Mouse (Mus musculus) T-helper 1 cell (primary cell): ENCODE results near the gene Clcf1.

ENCODE experiments used
- in situ Hi-C: fragments of 300-600 bp; cut with MboI, MseI; formaldehyde crosslinking; loops from one replicate; pipeline ENCODE4 v1.15.1; 2025; ENCODE audit warnings: high pct_unique_total_duplicates

Gene Clcf1

DNA sequence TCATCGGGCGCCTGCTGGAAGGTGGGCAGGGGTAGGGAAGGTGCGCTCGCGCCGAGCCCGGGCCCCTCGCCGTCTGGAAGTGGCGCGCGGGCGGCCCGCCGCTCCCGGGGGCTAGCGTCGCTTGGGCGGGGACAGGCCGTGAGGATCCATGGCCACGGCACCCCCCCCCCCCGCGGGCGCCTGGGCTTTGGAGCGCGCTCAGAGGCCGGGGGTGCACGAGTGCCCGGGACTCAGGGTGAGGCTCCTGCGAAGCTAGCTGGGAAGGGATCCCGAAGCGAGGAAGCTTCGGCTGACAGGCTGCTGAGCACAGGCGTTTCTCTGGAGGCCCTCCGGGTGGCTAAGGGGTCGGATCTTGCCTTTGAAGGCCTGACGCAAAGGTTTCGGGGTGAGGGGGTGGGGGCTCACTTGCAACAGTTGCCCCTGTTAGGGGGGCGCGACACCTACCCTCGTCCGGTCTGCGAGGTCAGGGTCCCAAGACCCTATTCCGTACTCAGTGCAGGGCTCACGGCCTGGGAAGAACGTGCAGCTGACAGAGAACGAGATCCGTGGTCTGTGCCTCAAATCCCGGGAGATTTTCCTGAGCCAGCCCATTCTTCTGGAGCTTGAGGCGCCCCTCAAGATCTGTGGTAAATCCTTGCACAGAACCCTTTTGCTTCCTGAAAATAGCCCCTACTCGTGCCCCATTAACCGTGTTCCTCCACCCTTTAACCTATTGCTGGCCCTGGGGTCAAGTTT lies 21.6 kb upstream of the Clcf1 start:
- in situ Hi-C loops = no loop called here

- in situ Hi-C loops = no loop called here
These were observed 20.9 kb upstream of the Clcf1 start for GRCm38 (mm10) chr19:4193129-4193528.

- in situ Hi-C loops = no loop called here
These were observed 19.9 kb upstream of the Clcf1 start for GRCm38 (mm10) chr19:4194021-4194724.

- in situ Hi-C loops = no loop called here
These were observed 19.0 kb upstream of the Clcf1 start for GRCm38 (mm10) chr19:4194776-4195650.

GRCm38 (mm10) chr19:4196048-4196447 lies 18.0 kb upstream of the Clcf1 start:
- in situ Hi-C loops = no loop called here

DNA sequence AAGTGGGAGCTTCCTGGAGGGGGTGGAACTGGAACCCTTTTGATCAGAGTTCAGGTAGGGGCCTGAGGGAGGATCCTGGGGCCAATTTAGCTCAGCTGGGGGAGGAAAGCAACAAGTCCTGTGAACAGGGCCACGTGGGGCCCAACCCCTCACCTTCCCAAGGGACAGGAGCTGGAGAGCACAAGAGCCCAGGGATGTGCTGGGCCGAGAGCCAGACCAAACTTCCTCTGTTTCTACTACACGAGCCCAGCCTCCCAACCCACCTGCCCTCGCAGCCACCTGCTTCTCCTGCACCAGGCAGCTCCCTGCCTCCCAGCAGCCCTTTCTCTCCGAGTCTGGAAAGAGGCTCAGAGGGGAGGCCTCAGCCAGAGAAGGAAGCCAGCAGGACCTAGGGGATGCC lies 17.5 kb upstream of the Clcf1 start:
- in situ Hi-C loops = no loop called here

GRCm38 (mm10) chr19:4197180-4197579 lies 16.9 kb upstream of the Clcf1 start:
- in situ Hi-C loops = no loop called here

GRCm38 (mm10) chr19:4201291-4201909 lies 12.6 kb upstream of the Clcf1 start, which contains the start of gene Rad9a:
Rad9a (minus strand) TSS chr19:4201662.
- in situ Hi-C loops = no loop called here

DNA sequence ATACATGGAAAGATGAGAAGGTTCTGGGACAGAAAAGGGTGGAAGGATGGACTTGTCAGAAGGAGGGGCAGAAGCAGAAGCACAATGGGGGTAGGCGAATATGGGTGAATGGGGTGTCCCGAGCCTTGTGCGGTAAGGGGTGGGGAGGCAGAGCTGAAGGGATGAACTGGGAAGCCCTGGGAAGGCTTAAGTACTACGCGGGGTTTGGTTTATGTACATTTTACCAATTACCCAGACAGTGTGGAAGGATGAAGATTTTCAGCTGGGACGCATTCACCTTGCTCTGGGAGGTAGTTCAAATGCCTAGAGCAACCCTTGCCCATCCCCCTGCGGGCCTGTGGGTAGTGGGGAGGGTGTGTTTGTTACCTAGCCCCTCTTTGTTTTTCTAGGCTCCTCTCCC lies 11.9 kb upstream of the Clcf1 start:
- in situ Hi-C loops = no loop called here

DNA sequence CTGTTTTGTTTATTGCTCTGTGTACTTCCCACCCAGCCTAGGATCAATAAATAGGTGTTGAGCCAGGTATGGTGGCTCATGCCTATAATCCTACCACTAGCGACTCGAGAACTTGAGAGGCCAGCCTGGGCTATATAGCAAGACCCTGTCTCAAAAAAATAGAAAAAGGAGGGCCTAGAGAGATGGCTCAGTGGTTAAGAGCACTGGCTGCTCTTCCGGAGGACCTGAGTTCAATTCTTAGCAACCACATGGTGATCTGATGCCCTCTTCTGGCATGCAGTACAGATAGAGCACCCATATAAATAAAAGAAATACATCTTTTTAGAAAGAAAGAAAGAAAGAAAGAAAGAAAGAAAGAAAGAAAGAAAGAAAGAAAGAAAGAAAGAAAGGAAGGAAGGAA lies 10.9 kb upstream of the Clcf1 start:
- in situ Hi-C loops = no loop called here

- in situ Hi-C loops = no loop called here
These were observed 10.3 kb upstream of the Clcf1 start for GRCm38 (mm10) chr19:4203604-4204326.

DNA sequence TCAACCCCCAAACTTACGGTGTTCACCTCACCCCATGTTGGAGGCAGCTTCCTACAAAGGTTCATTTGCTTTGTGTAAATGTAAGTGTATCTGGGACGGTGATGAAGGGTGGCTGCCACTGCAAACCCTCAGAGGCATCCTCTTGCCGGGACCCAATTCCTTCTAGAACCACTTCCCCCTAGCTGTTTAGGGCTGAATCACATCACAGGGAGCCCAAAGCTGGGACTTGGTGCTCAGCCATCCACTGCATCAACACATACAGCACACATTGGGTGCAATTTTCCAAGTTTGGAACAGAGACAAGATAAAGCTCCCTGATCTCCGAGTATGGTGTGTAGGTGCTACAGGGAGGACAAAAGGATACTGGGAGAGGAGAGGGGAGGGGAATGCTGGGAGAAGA lies 9.1 kb upstream of the Clcf1 start:
- in situ Hi-C loops = loop anchor here (5.0 kb wide), 1 partner anchor 37 kb away; no protein-coding TSS in a partner anchor

DNA sequence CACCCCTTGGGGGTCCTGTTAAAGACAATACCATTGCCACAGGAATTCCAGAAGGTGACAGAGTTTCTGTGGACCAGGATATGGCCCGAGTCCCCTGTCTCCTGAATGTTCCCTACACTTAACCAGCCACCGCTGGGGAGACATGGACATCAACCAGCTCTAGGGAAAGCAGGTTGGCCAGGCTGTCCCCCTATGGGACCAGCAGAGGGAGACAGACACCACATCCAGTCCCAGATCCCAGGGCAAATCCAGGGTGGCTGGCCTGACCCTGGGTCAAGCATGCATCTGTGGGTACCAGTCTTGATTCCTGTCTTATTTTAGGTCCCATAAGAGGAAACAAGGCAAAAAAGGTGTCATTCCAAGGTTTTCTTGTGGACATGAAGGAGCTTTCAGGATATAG lies 7.1 kb upstream of the Clcf1 start:
- in situ Hi-C loops = loop anchor here (5.0 kb wide), 1 partner anchor 35 kb away; no protein-coding TSS in a partner anchor

DNA sequence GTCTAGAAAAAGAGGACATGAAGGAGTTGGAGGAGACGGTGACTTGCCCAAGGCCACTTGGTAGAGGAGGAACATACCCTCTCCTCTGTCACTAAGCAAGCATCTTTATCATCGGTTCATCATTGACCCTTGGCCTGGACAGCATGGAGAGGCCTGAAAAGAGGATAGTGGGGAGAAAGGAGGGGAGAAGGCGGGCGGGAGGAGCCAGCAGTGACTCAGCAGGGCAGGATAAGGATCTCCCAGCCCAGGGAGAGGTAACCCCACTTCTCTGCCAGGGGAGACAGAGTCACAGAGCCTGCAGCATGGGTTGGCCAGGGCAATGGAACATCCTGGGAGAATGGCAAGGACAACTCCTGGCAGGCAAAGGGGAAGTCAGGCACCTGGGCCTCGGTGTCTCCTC lies 5.5 kb upstream of the Clcf1 start:
- in situ Hi-C loops = loop anchor here (5.0 kb wide), 1 partner anchor 34 kb away; no protein-coding TSS in a partner anchor

GRCm38 (mm10) chr19:4211891-4212588 lies 2.0 kb upstream of the Clcf1 start:
- in situ Hi-C loops = no loop called here

GRCm38 (mm10) chr19:4213524-4213974 lies 489 bp upstream of the Clcf1 start:
- in situ Hi-C loops = no loop called here

- in situ Hi-C loops = no loop called here
These were observed 873 bp downstream of the Clcf1 start for GRCm38 (mm10) chr19:4214771-4215450.

- in situ Hi-C loops = no loop called here
These were observed 1.4 kb downstream of the Clcf1 start for GRCm38 (mm10) chr19:4215451-4215840.

GRCm38 (mm10) chr19:4216041-4216685 lies 2.1 kb downstream of the Clcf1 start:
- in situ Hi-C loops = no loop called here
